Mouse (Mus musculus) lung, adult 2 months (tissue): ENCODE measurements around the gene Serping1.

Experiments
- CTCF ChIP-seq: fragments of 200-500 bp; IDR thresholded peaks from 2 replicates; pipeline ENCODE4 v1.5.1; 2011; ENCODE audit warnings: mild to moderate bottlenecking, low read length, control low read depth; ENCODE audit not compliant: insufficient read depth
- POLR2A ChIP-seq: fragments of 200-500 bp; IDR thresholded peaks from 2 replicates; pipeline ENCODE4 v1.6.1; 2011; ENCODE audit warnings: low read depth, mild to moderate bottlenecking, control low read depth, low read length, borderline replicate concordance; ENCODE audit errors: extremely low read depth

GRCm38 (mm10) chr2:84723856-84724255 lies 51.4 kb downstream of the Serping1 start:
- TF ChIP-seq POLR2A (no peak), CTCF (no peak)
